Mouse (Mus musculus): Measurements from ENCODE around the gene Acpp. TPM values are rescaled to one million over a fixed set of nuclear protein-coding genes. Genes with fewer than 3 reads are reported as not detected.

Acpp gene
- total and polyA plus RNA-seq, 3 experiments, result 0.33 TPM; not detected in 2

GRCm38 (mm10) chr9:104361073-104361891 is 23.7 kb upstream of the Acpp start:
- ATAC-seq (ENCODE audit: extremely low read depth, insufficient number of reproducible peaks, low FRiP score, poor library complexity, severe bottlenecking) (no peak), DNase-seq (ENCODE audit: low spot score) (no peak)
- TF ChIP-seq GATA1 (IDR thresholded peaks at IDR 0.05; ENCODE audit: borderline replicate concordance, low read length) (no peak), POLR2AphosphoS5 (IDR thresholded peaks at IDR 0.05; ENCODE audit: insufficient replicate concordance, low read depth, low read length) (no peak), GATA2 (IDR thresholded peaks at IDR 0.05; ENCODE audit: borderline replicate concordance, low read depth, low read length) (no peak), TAL1 (conservative IDR thresholded peaks at IDR 0.05; ENCODE audit: low read depth, low read length) (no peak), CTCF (IDR thresholded peaks at IDR 0.05; ENCODE audit: low read depth, low read length) (no peak)
- Histone ChIP-seq H3K4me3 (ENCODE audit: low read depth, low read length) (no peak overlapping the region), H3K4me1 (ENCODE audit: insufficient read depth, low read depth, low read length) (no peaks in the 10 kb centered on the region), H3K27me3 (ENCODE audit: insufficient read depth, low read length) (no peaks in the 10 kb centered on the region), H3K9me3 (replicated peaks) (peaks cover 34% of the 10 kb centered on the region), H3K36me3 (replicated peaks) (no peaks in the 10 kb centered on the region)

GRCm38 (mm10) chr9:104360389-104360788 is 22.8 kb upstream of the Acpp start:
- ATAC-seq (ENCODE audit: extremely low read depth, insufficient number of reproducible peaks, low FRiP score, poor library complexity, severe bottlenecking) (no peak), DNase-seq (ENCODE audit: low spot score) (no peak)
- TF ChIP-seq GATA1 (IDR thresholded peaks at IDR 0.05; ENCODE audit: borderline replicate concordance, low read length) (no peak), GATA2 (IDR thresholded peaks at IDR 0.05; ENCODE audit: borderline replicate concordance, low read depth, low read length) (no peak), POLR2AphosphoS5 (IDR thresholded peaks at IDR 0.05; ENCODE audit: insufficient replicate concordance, low read depth, low read length) (no peak), TAL1 (conservative IDR thresholded peaks at IDR 0.05; ENCODE audit: low read depth, low read length) (no peak), CTCF (IDR thresholded peaks at IDR 0.05; ENCODE audit: low read depth, low read length) (no peak)
- H3K27me3 ChIP-seq (ENCODE audit: insufficient read depth, low read length), result no peaks in the 10 kb centered on the region
- H3K4me3 ChIP-seq (ENCODE audit: low read depth, low read length), result no peak overlapping the region
- no peaks in the 10 kb centered on the region for H3K36me3 ChIP-seq (replicated peaks)
- no peaks in the 10 kb centered on the region for H3K4me1 ChIP-seq (ENCODE audit: insufficient read depth, low read depth, low read length)
- peaks cover 39% of the 10 kb centered on the region for H3K9me3 ChIP-seq (replicated peaks)

- no peaks in the 10 kb centered on the region for H3K4me1 ChIP-seq (ENCODE audit: insufficient read depth, low read depth, low read length)
- TF ChIP-seq GATA2 (IDR thresholded peaks at IDR 0.05; ENCODE audit: borderline replicate concordance, low read depth, low read length) (no peak), TAL1 (conservative IDR thresholded peaks at IDR 0.05; ENCODE audit: low read depth, low read length) (no peak), CTCF (IDR thresholded peaks at IDR 0.05; ENCODE audit: low read depth, low read length) (no peak), POLR2AphosphoS5 (IDR thresholded peaks at IDR 0.05; ENCODE audit: insufficient replicate concordance, low read depth, low read length) (no peak), GATA1 (IDR thresholded peaks at IDR 0.05; ENCODE audit: borderline replicate concordance, low read length) (no peak)
- no peak overlapping the region for H3K4me3 ChIP-seq (ENCODE audit: low read depth, low read length)
- no peaks in the 10 kb centered on the region for H3K36me3 ChIP-seq (replicated peaks)
- H3K9me3 ChIP-seq (replicated peaks), result peaks cover 24% of the 10 kb centered on the region
- no peaks in the 10 kb centered on the region for H3K27me3 ChIP-seq (ENCODE audit: insufficient read depth, low read length)
- ATAC-seq (ENCODE audit: extremely low read depth, insufficient number of reproducible peaks, low FRiP score, poor library complexity, severe bottlenecking) (no peak), DNase-seq (ENCODE audit: low spot score) (no peak)
Observed at GRCm38 (mm10) chr9:104355521-104356270, 18.1 kb upstream of the Acpp start.

DNA sequence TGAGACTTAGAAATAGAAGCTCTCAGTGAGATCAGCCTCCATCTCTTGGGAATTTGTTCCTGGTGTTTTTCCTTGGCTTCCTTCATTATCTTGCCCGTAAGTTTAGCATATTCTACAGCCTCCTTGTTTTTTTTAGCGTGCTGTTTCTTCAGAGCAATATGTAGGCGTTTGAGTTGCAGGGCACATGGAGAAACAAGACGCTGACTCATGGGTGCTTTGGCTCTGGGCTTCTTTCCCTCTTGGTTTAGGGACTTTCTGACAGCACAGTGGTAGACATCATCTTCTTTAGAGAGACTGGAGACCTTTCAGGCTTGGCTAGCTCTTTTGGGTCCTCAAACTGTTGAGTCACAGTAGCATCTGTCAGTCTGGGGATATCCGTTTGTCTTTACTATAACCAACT is 6.6 kb upstream of the Acpp start:
- Histone ChIP-seq H3K27me3 (ENCODE audit: insufficient read depth, low read length) (no peaks in the 10 kb centered on the region), H3K9me3 (replicated peaks) (peaks cover 17% of the 10 kb centered on the region), H3K4me1 (ENCODE audit: insufficient read depth, low read depth, low read length) (no peaks in the 10 kb centered on the region), H3K4me3 (ENCODE audit: low read depth, low read length) (no peak overlapping the region), H3K36me3 (replicated peaks) (no peaks in the 10 kb centered on the region)
- no peak for DNase-seq (ENCODE audit: low spot score)
- no peak for ATAC-seq (ENCODE audit: extremely low read depth, insufficient number of reproducible peaks, low FRiP score, poor library complexity, severe bottlenecking)
- TF ChIP-seq GATA2 (IDR thresholded peaks at IDR 0.05; ENCODE audit: borderline replicate concordance, low read depth, low read length) (no peak), TAL1 (conservative IDR thresholded peaks at IDR 0.05; ENCODE audit: low read depth, low read length) (no peak), POLR2AphosphoS5 (IDR thresholded peaks at IDR 0.05; ENCODE audit: insufficient replicate concordance, low read depth, low read length) (no peak)

- no peak for ATAC-seq (ENCODE audit: extremely low read depth, insufficient number of reproducible peaks, low FRiP score, poor library complexity, severe bottlenecking)
- H3K4me3 ChIP-seq (ENCODE audit: low read depth, low read length), result no peak overlapping the region
Observed at GRCm38 (mm10) chr9:104339483-104339882, 1.9 kb upstream of the Acpp start.

More at GRCm38 (mm10) chr9:104339483-104339882, 1.9 kb upstream of the Acpp start:
- TF ChIP-seq TAL1 (conservative IDR thresholded peaks at IDR 0.05; ENCODE audit: low read depth, low read length) (no peak), GATA1 (IDR thresholded peaks at IDR 0.05; ENCODE audit: borderline replicate concordance, low read length) (no peak)
- H3K4me1 ChIP-seq (ENCODE audit: insufficient read depth, low read depth, low read length), result no peaks in the 10 kb centered on the region
- DNase-seq (ENCODE audit: low spot score), result no peak
- peaks cover 32% of the 10 kb centered on the region for H3K9me3 ChIP-seq (replicated peaks)
- no peaks in the 10 kb centered on the region for H3K27me3 ChIP-seq (ENCODE audit: insufficient read depth, low read length)
- H3K36me3 ChIP-seq (replicated peaks), result no peaks in the 10 kb centered on the region
